ENCODE assay signal across 24 mouse cellular contexts in genomic region chr5:67947006-67947405, GRCm38 (mm10). TPM values are rescaled to one million over a fixed set of nuclear protein-coding genes. Genes with fewer than 3 reads are reported as not detected.
"Had no signal": no experiment of that assay in that cellular context is flagged by ENCODE, and none has a peak within 500 bp of the region (broad histone marks: within the 10 kb centered on the region; RNA-seq: fewer than 3 reads in every experiment).

No protein-coding gene starts in this region.

- H3K9me3 ChIP-seq: limb, embryonic 12.5 days; limb, embryonic 15.5 days; megakaryocyte, embryonic 14.5 days; stomach, embryonic 15.5 days had no signal

- ATAC-seq: hindbrain, postnatal 0 days; inflammation-experienced regulatory T-cells, adult 6 months; intestine, embryonic 16.5 days; liver, postnatal 0 days; lung, postnatal 0 days had no signal

- H3K4me1 ChIP-seq: limb, embryonic 12.5 days; limb, embryonic 15.5 days; stomach, embryonic 15.5 days had no signal

- DNase-seq: left cerebral cortex, postnatal 4 days; liver, postnatal 0 days; lung, embryonic 14.5 days; lung, postnatal 36 days; midbrain, embryonic 14.5 days; right cerebral cortex, postnatal 14 days; right cerebral cortex, postnatal 4 days; spleen, adult 18-20 months; thymus, adult 18-20 months; thymus, postnatal 36 days had no signal

- H3K27ac ChIP-seq: hindbrain, postnatal 0 days; limb, embryonic 12.5 days; limb, embryonic 15.5 days; liver, embryonic 14.5 days; stomach, embryonic 15.5 days had no signal

- H3K9ac ChIP-seq: limb, embryonic 12.5 days; limb, embryonic 15.5 days; liver, embryonic 14.5 days; liver, postnatal 0 days; lung, embryonic 14.5 days; stomach, embryonic 15.5 days had no signal

- H3K4me3 ChIP-seq: limb, embryonic 12.5 days; limb, embryonic 15.5 days; megakaryocyte, embryonic 14.5 days; stomach, embryonic 15.5 days had no signal

- H3K4me2 ChIP-seq: limb, embryonic 12.5 days; limb, embryonic 15.5 days; liver, embryonic 11.5 days; lung, embryonic 14.5 days; midbrain, embryonic 11.5 days; stomach, embryonic 15.5 days had no signal

- H3K36me3 ChIP-seq: limb, embryonic 12.5 days; limb, embryonic 15.5 days; stomach, embryonic 15.5 days had no signal

- H3K27me3 ChIP-seq: limb, embryonic 12.5 days; limb, embryonic 15.5 days; megakaryocyte, embryonic 14.5 days; stomach, embryonic 15.5 days had no signal

RNA-seq across cellular contexts. Expression of gene Gm21905, which starts 0.8 kb away (rescaled TPM):
- polyA plus RNA-seq: hindbrain, postnatal 0 days; inflammation-experienced regulatory T-cells, adult 6 months; intestine, embryonic 16.5 days; limb, embryonic 12.5 days; limb, embryonic 15.5 days; liver, embryonic 11.5 days; liver, embryonic 14.5 days; liver, postnatal 0 days; lung, embryonic 14.5 days; lung, postnatal 0 days; midbrain, embryonic 11.5 days; midbrain, embryonic 14.5 days; midbrain, postnatal 0 days; neural tube, embryonic 11.5 days; neural tube, embryonic 14.5 days; stomach, embryonic 15.5 days had no signal

RNA-seq across cellular contexts. Expression of gene Gm5108, which starts 5.5 kb away (rescaled TPM):
- polyA plus RNA-seq: hindbrain, postnatal 0 days; inflammation-experienced regulatory T-cells, adult 6 months; intestine, embryonic 16.5 days; limb, embryonic 12.5 days; limb, embryonic 15.5 days; liver, embryonic 11.5 days; liver, embryonic 14.5 days; liver, postnatal 0 days; lung, embryonic 14.5 days; lung, postnatal 0 days; midbrain, embryonic 11.5 days; midbrain, embryonic 14.5 days; midbrain, postnatal 0 days; neural tube, embryonic 11.5 days; neural tube, embryonic 14.5 days; stomach, embryonic 15.5 days had no signal
